Mouse (Mus musculus) stomach, postnatal 0 days (tissue): ENCODE results near the gene Cd83.

ENCODE experiments used
- CTCF ChIP-seq: IDR thresholded peaks from 2 replicates; pipeline ENCODE4 v1.5.1; 2016; ENCODE audit warnings: antibody characterized with exemption, low read depth, mild to moderate bottlenecking, moderate library complexity
- EP300 ChIP-seq: optimal IDR thresholded peaks from 2 replicates; pipeline ENCODE3; 2016; ENCODE audit warnings: antibody characterized with exemption

DNA sequence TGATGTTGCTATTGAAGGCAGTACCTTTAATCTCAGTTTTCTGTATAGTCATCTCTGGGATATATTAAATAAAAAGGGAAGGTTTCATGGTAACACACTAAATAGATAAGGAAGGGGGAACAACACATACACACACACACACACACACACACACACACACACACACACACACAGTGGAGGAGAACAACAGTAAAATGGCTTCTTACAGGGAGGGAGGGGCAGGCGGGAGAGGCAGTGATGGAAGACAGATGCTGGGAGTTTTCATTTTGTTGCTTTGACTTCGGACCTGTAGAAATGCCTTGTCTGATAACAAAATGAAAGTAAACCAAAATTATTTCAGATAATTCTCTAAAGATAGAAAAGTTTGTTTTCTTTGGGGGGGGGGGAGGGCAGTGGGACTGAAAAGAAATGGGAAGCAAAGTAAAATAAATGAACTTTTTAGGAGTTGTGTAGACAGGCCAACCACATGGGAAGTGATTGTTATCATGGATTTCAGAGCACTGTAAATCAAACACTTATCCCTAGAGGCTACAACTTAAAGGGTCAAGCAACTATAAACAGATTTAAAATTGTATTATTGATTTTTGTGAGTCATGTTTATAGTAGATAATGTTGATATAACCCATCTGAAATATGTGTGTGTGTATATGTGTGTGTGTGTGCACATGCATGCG is 30.0 kb upstream of the Cd83 start:
- TF ChIP-seq EP300 (no peak), CTCF (no peak)
